Mouse (Mus musculus): Measurements from ENCODE around the gene Plekhn1.

DNA sequence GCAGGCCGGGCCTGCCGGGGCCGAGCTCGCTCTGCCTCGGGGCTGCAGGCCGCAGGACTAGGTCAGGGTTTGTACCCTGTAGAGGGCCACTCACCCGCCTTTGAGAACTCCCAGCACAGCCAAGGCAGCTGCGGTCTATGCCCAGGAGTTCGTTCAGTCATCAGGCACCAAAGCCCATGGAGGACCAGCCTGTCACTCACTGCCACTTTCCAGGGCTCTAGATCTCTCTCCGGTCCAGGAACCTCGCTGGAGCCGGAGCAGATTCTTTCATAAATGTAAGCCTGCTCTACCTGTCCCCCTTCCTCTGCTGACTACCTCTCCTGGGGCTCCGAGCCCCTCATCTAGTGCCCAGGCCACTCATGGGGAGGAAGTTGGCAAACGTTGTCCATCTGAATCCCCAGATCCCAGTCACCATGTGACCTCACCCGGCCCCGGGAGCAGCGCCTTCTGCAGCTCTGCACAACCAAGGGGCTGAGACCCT, 596 bp downstream of the Plekhn1 start:
- TF ChIP-seq CTCF (IDR thresholded peaks at IDR 0.05; ENCODE audit: insufficient read depth, low read length) (no peak), POLR2A (IDR thresholded peaks at IDR 0.05; ENCODE audit: borderline replicate concordance, extremely low read depth, low read depth, low read length) (no peak)

Data from lung, adult 2 months (tissue).